Mouse (Mus musculus): ENCODE results near the gene Zfyve19. TPM values are rescaled to one million over a fixed set of nuclear protein-coding genes. Genes with fewer than 3 reads are reported as not detected.

The Zfyve19 gene
- polyA plus RNA-seq, 1 experiment from 2014 or later: 30.4 TPM

DNA sequence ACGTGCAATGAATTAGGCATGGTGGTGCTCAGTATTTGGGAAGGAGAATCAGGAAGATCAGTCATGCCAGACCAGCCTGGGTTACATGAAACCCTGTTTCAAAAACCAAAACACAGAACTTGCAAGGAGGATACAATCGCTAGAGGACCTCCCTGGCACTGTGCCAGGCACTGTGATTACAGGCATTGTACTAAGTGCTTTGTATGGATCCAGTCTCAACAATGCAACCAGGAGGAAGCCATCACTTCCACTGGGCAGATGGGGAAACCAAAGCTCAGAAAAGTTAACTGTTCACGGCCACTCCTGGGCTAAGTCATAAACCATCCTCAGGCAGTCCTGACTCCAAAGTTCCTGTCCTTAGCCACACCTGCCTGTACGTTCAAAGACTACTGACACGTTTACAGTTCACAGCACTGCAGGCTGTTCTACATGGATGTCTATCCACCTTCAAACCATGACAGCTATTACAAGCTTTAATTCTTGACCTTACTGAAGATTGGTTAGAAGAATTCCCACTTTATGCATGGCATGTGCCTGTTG is 5.4 kb upstream of the Zfyve19 start:
- H3K36me3 ChIP-seq (ENCODE audit: control insufficient read depth, insufficient read depth, low read length): no peaks in the 10 kb centered on the region
- no peaks in the 10 kb centered on the region for H3K27me3 ChIP-seq (ENCODE audit: control insufficient read depth, insufficient read depth, low read length)
- no peak for ATAC-seq (replicated peaks; ENCODE audit: insufficient number of reproducible peaks, low FRiP score, low TSS enrichment)
- 63% methylated on average over 5 of the region's 5 CpGs for WGBS (ENCODE audit: insufficient replicate concordance)
- peaks cover 15% of the 10 kb centered on the region for H3K4me1 ChIP-seq (ENCODE audit: control insufficient read depth, insufficient read depth, low read length)
- H3K9me3 ChIP-seq (replicated peaks; ENCODE audit: control insufficient read depth, low read length): no peaks in the 10 kb centered on the region
- H3K27ac ChIP-seq (ENCODE audit: low read depth, low read length): no peak overlapping the region
- H3K9ac ChIP-seq (ENCODE audit: low read depth, low read length): no peak overlapping the region
- no peak overlapping the region for H3K4me3 ChIP-seq (ENCODE audit: low read depth, low read length)
- H3K4me2 ChIP-seq: no peak overlapping the region

DNA sequence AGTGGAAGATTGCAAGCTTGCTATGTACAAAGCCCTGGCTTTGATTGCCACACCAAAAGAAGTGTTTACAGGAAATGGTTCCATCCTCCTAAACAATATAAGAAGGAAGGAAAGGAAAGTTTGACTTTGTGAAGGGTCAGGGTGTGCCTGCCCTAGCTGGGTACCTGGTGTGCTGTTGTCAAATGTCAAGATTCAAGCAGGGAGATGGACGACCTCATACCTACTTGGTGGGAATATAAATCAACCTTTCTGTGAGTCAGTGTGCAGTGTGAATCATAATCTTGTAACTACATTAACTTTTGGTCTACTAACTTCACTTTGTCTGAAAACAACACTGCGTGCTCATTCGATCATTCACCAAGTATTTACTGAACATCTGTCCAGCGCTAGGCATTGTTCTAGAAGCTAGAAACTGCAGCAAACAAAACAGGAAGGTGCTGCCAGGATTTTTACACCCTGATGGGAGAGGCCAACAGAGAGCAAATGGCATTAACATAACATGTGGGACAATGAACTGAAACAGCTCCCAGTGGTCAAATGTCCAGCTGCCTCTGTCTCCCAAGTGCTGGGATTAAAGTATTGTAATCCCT is 4.5 kb upstream of the Zfyve19 start:
- H3K4me3 ChIP-seq (ENCODE audit: low read depth, low read length): no peak overlapping the region
- WGBS (ENCODE audit: insufficient replicate concordance): 74% methylated on average over 4 of the region's 4 CpGs
- no peak for ATAC-seq (replicated peaks; ENCODE audit: insufficient number of reproducible peaks, low FRiP score, low TSS enrichment)
- no peak overlapping the region for H3K9ac ChIP-seq (ENCODE audit: low read depth, low read length)
- peaks cover 12% of the 10 kb centered on the region; the same call in 1 of the 2 replicates for H3K4me1 ChIP-seq (ENCODE audit: control insufficient read depth, insufficient read depth, low read length)
- no peaks in the 10 kb centered on the region for H3K9me3 ChIP-seq (replicated peaks; ENCODE audit: control insufficient read depth, low read length)
- no peak overlapping the region for H3K4me2 ChIP-seq
- no peaks in the 10 kb centered on the region for H3K36me3 ChIP-seq (ENCODE audit: control insufficient read depth, insufficient read depth, low read length)
- H3K27me3 ChIP-seq (ENCODE audit: control insufficient read depth, insufficient read depth, low read length): no peaks in the 10 kb centered on the region
- no peak overlapping the region for H3K27ac ChIP-seq (ENCODE audit: low read depth, low read length)

DNA sequence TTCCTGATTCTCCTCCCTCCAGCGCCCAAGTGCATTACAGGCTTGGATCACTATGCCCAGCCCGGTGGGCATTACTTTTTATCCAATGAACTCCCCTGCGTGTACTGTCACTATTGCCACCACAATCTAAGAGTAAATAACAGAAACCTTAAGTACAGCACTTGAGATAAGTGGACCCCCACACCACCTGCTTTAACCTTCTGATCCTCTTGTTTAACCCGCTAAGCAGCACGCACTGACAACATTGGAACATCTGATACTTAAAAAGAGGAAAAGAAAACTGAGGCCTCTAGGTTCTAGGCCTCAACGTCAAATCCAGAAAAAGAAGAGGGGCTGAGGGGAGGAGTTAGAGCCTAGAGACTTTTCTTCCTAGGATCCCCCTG is 465 bp upstream of the Zfyve19 start:
- H3K36me3 ChIP-seq (ENCODE audit: control insufficient read depth, insufficient read depth, low read length): peaks cover 21% of the 10 kb centered on the region
- WGBS (ENCODE audit: insufficient replicate concordance): 19% methylated on average over 6 of the region's 6 CpGs

DNA sequence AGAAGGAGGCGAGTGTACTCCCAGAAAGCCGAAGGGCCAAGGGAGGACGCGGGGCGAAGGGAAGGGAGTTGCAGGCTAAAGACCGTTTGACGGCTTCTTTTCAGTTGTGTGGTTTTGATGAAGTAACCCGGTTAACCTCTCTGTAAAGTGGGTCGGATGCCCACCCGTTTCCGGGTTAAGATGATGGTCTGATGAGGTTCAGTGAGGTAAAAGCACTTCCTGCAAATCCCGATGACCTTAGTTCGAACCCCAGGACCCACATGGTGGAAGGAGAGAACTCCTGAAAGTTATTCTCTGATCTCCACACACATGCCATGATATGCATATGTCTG is 725 bp downstream of the Zfyve19 start:
- peak overlapping the region; percentile 62 for H3K4me2 ChIP-seq
- H3K27me3 ChIP-seq (ENCODE audit: control insufficient read depth, insufficient read depth, low read length): no peaks in the 10 kb centered on the region
- H3K9ac ChIP-seq (ENCODE audit: low read depth, low read length): peak overlapping the region; percentile 84
- no peak for ATAC-seq (replicated peaks; ENCODE audit: insufficient number of reproducible peaks, low FRiP score, low TSS enrichment)
- no peaks in the 10 kb centered on the region for H3K9me3 ChIP-seq (replicated peaks; ENCODE audit: control insufficient read depth, low read length)
- peak overlapping the region; percentile 62 for H3K27ac ChIP-seq (ENCODE audit: low read depth, low read length)
- WGBS (ENCODE audit: insufficient replicate concordance): 2% methylated on average over 13 of the region's 13 CpGs
- peak overlapping the region; percentile 78 for H3K4me3 ChIP-seq (ENCODE audit: low read depth, low read length)
- peaks cover 10% of the 10 kb centered on the region for H3K4me1 ChIP-seq (ENCODE audit: control insufficient read depth, insufficient read depth, low read length)
- H3K36me3 ChIP-seq (ENCODE audit: control insufficient read depth, insufficient read depth, low read length): peaks cover 21% of the 10 kb centered on the region

More for the DNA sequence above, 465 bp upstream of the Zfyve19 start:
- ATAC-seq (replicated peaks; ENCODE audit: insufficient number of reproducible peaks, low FRiP score, low TSS enrichment): no peak
- Histone ChIP-seq H3K9ac (ENCODE audit: low read depth, low read length) (peak overlapping the region; percentile 75), H3K4me3 (ENCODE audit: low read depth, low read length) (peak overlapping the region; percentile 78), H3K4me2 (peak overlapping the region; percentile 62), H3K27me3 (ENCODE audit: control insufficient read depth, insufficient read depth, low read length) (no peaks in the 10 kb centered on the region), H3K4me1 (ENCODE audit: control insufficient read depth, insufficient read depth, low read length) (peaks cover 12% of the 10 kb centered on the region), H3K9me3 (replicated peaks; ENCODE audit: control insufficient read depth, low read length) (no peaks in the 10 kb centered on the region), H3K27ac (ENCODE audit: low read depth, low read length) (peak overlapping the region; percentile 66)

GRCm38 (mm10) chr2:119229775-119230704 is 21.6 kb downstream of the Zfyve19 start, which contains the start of gene Ppp1r14d:
Gene Ppp1r14d, minus strand, starts transcription at chr2:119229906.
- no peak within 1 kb of the TSS for H3K9ac ChIP-seq (ENCODE audit: low read depth, low read length)
- H3K27me3 ChIP-seq (ENCODE audit: control insufficient read depth, insufficient read depth, low read length): peaks cover 6% of the 10 kb centered on the region; the same call in 1 of the 2 replicates
- no peaks in the 10 kb centered on the region for H3K36me3 ChIP-seq (ENCODE audit: control insufficient read depth, insufficient read depth, low read length)
- no peak for ATAC-seq (replicated peaks; ENCODE audit: insufficient number of reproducible peaks, low FRiP score, low TSS enrichment)
- 74% methylated on average over 6 of the region's 6 CpGs for WGBS (ENCODE audit: insufficient replicate concordance)
- no peaks in the 10 kb centered on the region for H3K9me3 ChIP-seq (replicated peaks; ENCODE audit: control insufficient read depth, low read length)
- no peak within 1 kb of the TSS for H3K4me3 ChIP-seq (ENCODE audit: low read depth, low read length)
- no peaks in the 10 kb centered on the region for H3K4me1 ChIP-seq (ENCODE audit: control insufficient read depth, insufficient read depth, low read length)
- H3K4me2 ChIP-seq: no peak within 1 kb of the TSS
- no peak within 1 kb of the TSS for H3K27ac ChIP-seq (ENCODE audit: low read depth, low read length)

GRCm38 (mm10) chr2:119236682-119237209 is 28.3 kb downstream of the Zfyve19 start:
- WGBS (ENCODE audit: insufficient replicate concordance): 6% methylated on average over 25 of the region's 25 CpGs
- no peaks in the 10 kb centered on the region for H3K36me3 ChIP-seq (ENCODE audit: control insufficient read depth, insufficient read depth, low read length)
- peaks cover 57% of the 10 kb centered on the region for H3K27me3 ChIP-seq (ENCODE audit: control insufficient read depth, insufficient read depth, low read length)
- H3K4me1 ChIP-seq (ENCODE audit: control insufficient read depth, insufficient read depth, low read length): peaks cover 8% of the 10 kb centered on the region
- H3K9me3 ChIP-seq (replicated peaks; ENCODE audit: control insufficient read depth, low read length): no peaks in the 10 kb centered on the region
- peak overlapping the region; percentile 87 for H3K4me2 ChIP-seq
- no peak overlapping the region for H3K27ac ChIP-seq (ENCODE audit: low read depth, low read length)
- no peak for ATAC-seq (replicated peaks; ENCODE audit: insufficient number of reproducible peaks, low FRiP score, low TSS enrichment)
- no peak overlapping the region for H3K9ac ChIP-seq (ENCODE audit: low read depth, low read length)
- H3K4me3 ChIP-seq (ENCODE audit: low read depth, low read length): peak overlapping the region; percentile 49

DNA sequence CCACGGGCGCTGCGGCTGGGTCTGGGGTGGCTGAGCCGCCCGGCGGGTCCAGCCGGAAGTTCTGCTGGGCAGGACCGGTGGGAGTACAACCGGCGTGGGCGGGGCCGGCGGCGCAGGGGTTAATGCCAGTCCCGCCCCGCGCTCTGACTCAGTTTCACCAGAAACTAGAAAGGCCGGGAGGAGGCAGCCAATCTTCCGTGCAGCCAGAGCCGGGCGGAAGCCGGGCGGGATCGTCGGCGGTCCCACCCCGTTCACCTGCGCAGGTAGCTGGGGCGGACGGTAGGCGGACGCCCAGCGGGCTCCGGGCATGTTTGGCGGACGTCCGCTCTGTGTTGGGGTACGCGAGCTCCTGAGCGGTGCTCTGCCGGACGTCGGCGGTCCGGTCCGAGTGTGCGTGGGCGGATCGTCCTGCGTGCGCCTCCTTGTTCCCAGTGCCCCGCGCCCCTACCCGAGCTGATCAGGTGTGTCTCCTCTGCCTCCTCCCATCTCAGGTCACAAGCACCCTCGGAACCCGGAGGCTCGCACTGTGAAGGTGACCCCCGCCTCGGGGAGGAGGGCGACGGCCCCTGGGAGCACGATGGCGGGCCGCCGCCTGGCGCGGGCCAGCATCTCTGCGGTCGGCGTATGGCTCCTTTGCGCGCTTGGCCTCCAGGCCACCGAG is 28.9 kb downstream of the Zfyve19 start, which contains the start of gene Spint1:
TSS of gene Spint1 (plus strand) at position 153 of the 661 bp plus-strand sequence.
- Histone ChIP-seq H3K9ac (ENCODE audit: low read depth, low read length) (peak within 1 kb of the TSS; percentile 13; the same call in 1 of the 2 replicates), H3K4me1 (ENCODE audit: control insufficient read depth, insufficient read depth, low read length) (peaks cover 8% of the 10 kb centered on the region), H3K4me3 (ENCODE audit: low read depth, low read length) (peak within 1 kb of the TSS; percentile 49), H3K9me3 (replicated peaks; ENCODE audit: control insufficient read depth, low read length) (no peaks in the 10 kb centered on the region), H3K36me3 (ENCODE audit: control insufficient read depth, insufficient read depth, low read length) (no peaks in the 10 kb centered on the region), H3K27ac (ENCODE audit: low read depth, low read length) (no peak within 1 kb of the TSS), H3K4me2 (peak within 1 kb of the TSS; percentile 87), H3K27me3 (ENCODE audit: control insufficient read depth, insufficient read depth, low read length) (peaks cover 57% of the 10 kb centered on the region)
- ATAC-seq (replicated peaks; ENCODE audit: insufficient number of reproducible peaks, low FRiP score, low TSS enrichment): no peak
- WGBS (ENCODE audit: insufficient replicate concordance): under 1% methylated on average over 73 of the region's 73 CpGs

DNA sequence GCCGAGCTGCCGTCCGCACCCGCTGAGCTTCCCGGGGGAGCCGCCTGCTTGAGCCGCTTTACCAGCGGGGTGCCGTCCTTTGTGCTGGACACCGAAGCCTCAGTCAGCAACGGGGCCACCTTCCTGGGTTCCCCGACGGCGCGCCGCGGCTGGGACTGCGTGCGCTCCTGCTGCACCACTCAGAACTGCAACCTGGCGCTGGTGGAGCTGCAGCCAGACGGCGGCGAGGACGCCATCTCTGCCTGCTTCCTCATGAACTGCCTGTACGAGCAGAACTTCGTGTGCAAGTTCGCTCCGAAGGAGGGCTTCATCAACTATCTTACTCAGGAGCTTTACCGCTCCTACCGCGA is 29.4 kb downstream of the Zfyve19 start:
- ATAC-seq (replicated peaks; ENCODE audit: insufficient number of reproducible peaks, low FRiP score, low TSS enrichment): no peak
- H3K9ac ChIP-seq (ENCODE audit: low read depth, low read length): peak overlapping the region; percentile 13; the same call in 1 of the 2 replicates
- no peaks in the 10 kb centered on the region for H3K36me3 ChIP-seq (ENCODE audit: control insufficient read depth, insufficient read depth, low read length)
- peaks cover 8% of the 10 kb centered on the region for H3K4me1 ChIP-seq (ENCODE audit: control insufficient read depth, insufficient read depth, low read length)
- H3K27me3 ChIP-seq (ENCODE audit: control insufficient read depth, insufficient read depth, low read length): peaks cover 57% of the 10 kb centered on the region
- no peak overlapping the region for H3K27ac ChIP-seq (ENCODE audit: low read depth, low read length)
- peak overlapping the region; percentile 49 for H3K4me3 ChIP-seq (ENCODE audit: low read depth, low read length)
- H3K4me2 ChIP-seq: peak overlapping the region; percentile 87
- WGBS (ENCODE audit: insufficient replicate concordance): 3% methylated on average over 29 of the region's 31 CpGs
- H3K9me3 ChIP-seq (replicated peaks; ENCODE audit: control insufficient read depth, low read length): no peaks in the 10 kb centered on the region

All from heart, embryonic 11.5 days (tissue).